Mouse (Mus musculus): ENCODE results near the gene Epha10.

The Epha10 gene

GRCm38 (mm10) chr4:124880599-124880998 is at the start of gene Epha10:
Gene Epha10, plus strand, starts transcription at chr4:124880899.
- no peak for DNase-seq (ENCODE audit: low spot score in 2 of 2)

DNA sequence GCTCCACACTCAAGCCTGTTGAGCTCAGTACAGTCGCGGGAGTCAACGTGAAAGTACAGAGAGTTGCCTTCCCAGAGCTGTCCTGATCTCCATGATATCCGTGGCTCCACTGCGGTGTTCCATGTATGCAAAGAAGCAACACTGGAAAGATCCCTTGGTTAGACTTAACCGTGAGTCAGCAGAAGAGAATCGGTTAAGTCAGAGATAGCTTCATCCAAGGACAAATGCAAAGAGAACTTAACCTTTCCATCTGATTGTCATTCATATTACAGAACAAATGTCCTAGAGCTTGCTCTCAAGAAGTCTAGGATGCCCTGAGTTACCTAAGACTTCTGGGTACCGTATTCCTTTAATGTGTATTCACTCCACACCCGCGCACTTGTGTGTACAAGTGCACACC is 47.9 kb upstream of the Epha10 start:
- no peak for DNase-seq (ENCODE audit: low spot score in 2 of 2)

- no peak for DNase-seq (ENCODE audit: low spot score in 2 of 2)
Observed at GRCm38 (mm10) chr4:124838035-124838700, 42.5 kb upstream of the Epha10 start.

DNA sequence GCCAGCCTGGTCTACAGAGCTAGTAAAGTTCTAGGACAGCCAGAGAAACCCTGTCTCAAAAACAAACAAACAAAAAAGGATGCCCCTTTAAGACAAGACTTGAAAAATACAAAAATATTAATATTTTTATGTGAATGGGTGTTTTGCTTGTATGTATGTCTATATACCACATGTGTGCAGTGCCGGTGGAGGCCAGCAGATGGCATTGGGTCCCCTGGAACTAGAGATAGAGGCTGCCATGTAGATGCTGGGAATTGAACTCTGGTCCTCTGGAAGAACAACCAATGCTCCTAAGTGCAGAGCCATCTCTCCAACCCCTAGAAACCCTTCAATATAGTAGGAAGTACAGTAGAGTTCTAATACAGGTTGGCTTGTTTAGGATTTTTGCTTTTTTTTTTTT is 39.7 kb upstream of the Epha10 start:
- peak in 1 of 2 experiments; percentile 15 for DNase-seq (ENCODE audit: low spot score in 2 of 2)

DNA sequence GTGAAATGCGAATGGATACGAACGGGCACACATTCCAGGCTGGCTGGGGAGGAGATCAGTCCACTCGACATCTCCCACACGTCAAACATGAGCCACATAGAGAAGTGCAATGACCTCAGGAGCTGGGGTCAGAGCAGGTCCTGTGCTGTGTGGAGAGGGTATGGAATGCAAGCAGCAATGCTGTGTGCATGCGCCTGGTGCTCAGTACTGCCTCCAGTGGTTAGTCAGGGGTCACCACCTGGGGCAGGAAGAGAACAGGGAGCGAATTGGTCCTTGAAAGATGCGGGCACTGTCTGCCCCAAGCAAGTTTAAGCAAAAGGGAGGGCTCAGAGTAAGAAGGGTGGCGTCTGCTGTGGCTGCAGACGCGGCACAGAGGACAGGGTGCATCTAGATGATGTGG is 37.2 kb upstream of the Epha10 start:
- peak in 1 of 2 experiments; percentile 31 for DNase-seq (ENCODE audit: low spot score in 2 of 2)

DNA sequence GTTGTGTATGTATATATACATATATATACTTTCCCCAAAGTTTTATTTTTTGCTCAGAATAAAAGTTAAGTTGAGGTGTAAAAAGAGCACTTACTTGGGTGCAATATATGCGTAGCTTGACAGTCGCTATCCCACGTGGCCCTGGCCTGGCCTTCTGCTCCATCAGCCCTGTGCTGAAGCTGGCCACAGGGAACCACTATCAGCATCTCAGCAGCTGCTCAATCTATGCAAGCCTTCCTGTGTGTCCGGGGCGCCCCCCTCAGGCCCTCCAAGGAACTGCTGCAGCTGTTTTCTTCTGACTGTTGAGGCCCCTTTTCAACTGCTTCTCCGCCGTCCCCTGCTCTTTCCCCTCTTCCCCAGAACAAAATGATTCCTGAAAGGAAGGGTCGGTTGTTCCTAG is 33.1 kb upstream of the Epha10 start:
- DNase-seq (ENCODE audit: low spot score in 2 of 2), result peak; percentile 72 to 81

- DNase-seq (ENCODE audit: low spot score in 2 of 2), result no peak
Observed at GRCm38 (mm10) chr4:124849631-124850260, 31.0 kb upstream of the Epha10 start.

- DNase-seq (ENCODE audit: low spot score in 2 of 2), result peak; percentile 89 to 90
Observed at GRCm38 (mm10) chr4:124850261-124850913, 30.3 kb upstream of the Epha10 start, which contains the start of gene Yrdc. Gene Yrdc, plus strand, starts transcription at chr4:124850679.

GRCm38 (mm10) chr4:124850933-124851658 is 29.6 kb upstream of the Epha10 start, which contains the start of gene 1110065P20Rik:
Gene 1110065P20Rik, minus strand, starts transcription at chr4:124851196.
- peak; percentile 38 to 55 for DNase-seq (ENCODE audit: low spot score in 2 of 2)

DNA sequence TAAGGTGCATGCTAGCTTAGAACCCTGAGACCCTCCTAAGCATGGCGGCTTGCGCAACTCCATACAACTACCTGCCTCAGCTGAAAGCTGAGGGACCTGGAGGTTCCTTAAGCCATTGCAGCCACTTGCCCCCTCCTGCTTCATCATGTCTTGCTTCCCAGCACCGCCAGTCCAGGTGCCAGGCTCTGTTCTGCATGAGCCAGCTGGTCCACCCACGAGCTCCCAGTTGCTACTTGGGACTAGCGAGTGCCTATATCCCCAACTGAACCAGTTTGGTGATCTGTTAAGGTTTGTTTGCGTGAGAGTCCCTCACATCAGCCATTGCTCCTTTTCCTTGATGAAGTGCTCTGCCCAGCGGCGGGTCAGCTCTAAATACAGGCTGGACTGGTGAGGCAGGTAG is 24.4 kb upstream of the Epha10 start:
- DNase-seq (ENCODE audit: low spot score in 2 of 2), result no peak

GRCm38 (mm10) chr4:124858370-124858769 is 22.3 kb upstream of the Epha10 start:
- DNase-seq (ENCODE audit: low spot score in 2 of 2), result no peak

GRCm38 (mm10) chr4:124860446-124860845 is 20.3 kb upstream of the Epha10 start:
- no peak for DNase-seq (ENCODE audit: low spot score in 2 of 2)

- DNase-seq (ENCODE audit: low spot score in 2 of 2), result peak in 1 of 2 experiments; percentile 8
Observed at GRCm38 (mm10) chr4:124861283-124862188, 19.2 kb upstream of the Epha10 start, which contains the start of gene Maneal. Gene Maneal, minus strand, starts transcription at chr4:124862171.

GRCm38 (mm10) chr4:124872719-124873118 is 8.0 kb upstream of the Epha10 start:
- DNase-seq (ENCODE audit: low spot score in 2 of 2), result no peak

- no peak for DNase-seq (ENCODE audit: low spot score in 2 of 2)
Observed at GRCm38 (mm10) chr4:124881341-124881908, 726 bp downstream of the Epha10 start.

DNA sequence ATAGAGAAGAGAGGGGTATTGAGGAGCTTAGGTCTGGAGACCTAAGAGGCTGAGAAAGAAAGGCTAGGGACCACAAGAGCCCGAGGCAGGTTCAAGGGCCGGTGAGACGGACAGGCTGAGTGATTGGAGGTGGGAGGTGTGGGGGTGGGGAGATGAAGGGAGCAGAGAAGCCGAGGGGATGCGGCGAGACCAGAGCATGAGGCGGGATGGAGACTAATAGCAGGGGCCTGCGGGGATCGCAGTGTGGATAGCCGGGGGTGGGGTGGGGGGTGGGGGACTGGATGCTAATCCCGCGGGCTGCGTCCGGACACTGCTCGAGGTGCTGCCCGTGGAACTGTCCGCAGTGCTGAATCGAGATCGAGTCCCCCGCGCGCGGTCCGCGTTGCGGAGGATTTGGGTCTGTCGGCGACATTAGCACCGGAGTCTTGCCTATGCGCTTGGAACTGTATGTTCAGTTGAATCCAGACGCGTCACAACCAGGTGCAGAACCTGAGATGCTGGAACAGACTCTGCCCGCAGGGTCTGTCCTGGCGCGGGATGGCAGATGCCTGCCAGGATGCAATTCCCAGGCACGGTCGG is 1.5 kb downstream of the Epha10 start:
- DNase-seq (ENCODE audit: low spot score in 2 of 2), result no peak

DNA sequence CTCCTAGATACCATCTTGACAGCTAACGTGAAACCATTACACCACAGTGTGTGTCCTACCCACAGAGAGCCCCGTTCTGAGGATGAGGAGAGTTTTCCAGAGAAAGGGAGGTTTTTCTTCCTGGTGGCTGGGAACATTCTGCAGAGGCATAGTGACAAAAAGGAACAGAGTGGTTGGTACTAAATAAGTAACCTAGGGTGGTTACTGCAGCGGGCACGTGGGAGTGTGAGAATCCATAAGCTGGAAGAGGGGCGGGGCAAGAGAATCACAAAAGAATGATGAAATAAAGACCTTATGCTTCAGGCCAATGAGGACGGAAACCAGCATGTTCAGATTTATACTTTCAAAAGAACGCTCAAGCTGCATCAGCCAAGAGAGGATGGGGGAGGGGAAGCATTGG is 8.0 kb downstream of the Epha10 start:
- no peak for DNase-seq (ENCODE audit: low spot score in 2 of 2)

DNA sequence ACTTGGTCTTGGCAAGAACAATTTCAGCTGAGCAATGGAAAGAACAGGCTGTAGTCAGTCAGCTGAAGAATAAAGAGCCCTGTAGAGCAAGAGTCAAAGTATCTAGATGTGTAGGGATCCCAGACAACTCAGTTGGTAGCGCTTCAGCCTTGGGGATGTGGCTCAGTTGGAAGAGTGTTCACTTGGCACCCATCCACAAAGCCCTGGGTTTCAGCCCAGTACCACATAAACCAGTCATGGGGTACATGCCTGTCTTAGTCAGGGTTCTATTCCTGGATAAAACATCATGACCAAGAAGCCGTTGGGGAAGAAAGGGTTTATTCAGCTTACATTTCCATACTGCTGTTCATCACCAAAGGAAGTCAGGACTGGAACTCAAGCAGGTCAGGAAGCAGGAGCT is 9.2 kb downstream of the Epha10 start:
- DNase-seq (ENCODE audit: low spot score in 2 of 2), result no peak

DNA sequence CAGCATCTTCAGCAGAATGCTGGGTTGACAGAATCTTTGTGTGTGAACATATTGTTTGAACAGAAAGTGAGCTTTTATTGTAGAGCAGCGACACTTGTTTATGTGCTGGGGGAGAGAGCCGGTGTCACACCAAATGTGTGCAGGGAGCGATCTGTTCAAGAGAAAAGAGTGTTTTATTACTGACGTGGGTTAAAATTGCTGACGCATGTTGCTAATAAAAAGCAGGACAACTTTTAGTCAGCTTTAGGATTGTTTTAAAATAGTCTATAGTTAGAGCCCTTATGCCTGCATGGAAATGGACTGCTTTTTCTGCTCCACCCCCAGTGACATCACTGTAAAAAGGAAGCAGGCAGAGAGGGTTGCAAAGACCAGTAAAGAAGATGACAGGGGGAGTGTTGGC is 10.1 kb downstream of the Epha10 start:
- no peak for DNase-seq (ENCODE audit: low spot score in 2 of 2)

DNA sequence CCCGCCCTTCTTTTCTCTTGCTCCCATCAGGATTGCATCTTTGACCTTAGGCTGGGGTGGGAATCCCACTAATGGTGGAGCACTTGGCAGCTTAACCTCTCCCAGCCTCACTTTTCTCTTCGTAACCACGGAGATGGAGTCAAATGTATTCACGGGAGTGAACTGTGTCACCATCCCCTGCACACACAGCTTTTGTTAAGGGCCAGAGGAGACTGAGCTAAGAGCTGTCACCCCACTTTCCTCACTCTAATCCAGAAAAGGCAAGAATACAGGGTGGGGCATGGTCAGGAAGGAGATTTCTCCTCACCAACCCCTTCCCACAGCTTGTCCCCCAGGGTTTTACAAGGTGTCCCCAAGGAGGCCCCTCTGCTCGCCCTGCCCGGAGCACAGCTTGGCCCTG is 13.1 kb downstream of the Epha10 start:
- no peak for DNase-seq (ENCODE audit: low spot score in 2 of 2)

Measured in natural killer cell, adult 2 months (primary cell).